Mouse (Mus musculus) cerebellum, adult 11 months (tissue): Measurements from ENCODE around the gene Pim2.
"Not testable (repeated sequence)": the region's sequence is repeated elsewhere in the genome, so short reads cannot be mapped to it uniquely, and the experiment has no call there.

Source experiments
- DNase-seq: peaks from one replicate; pipeline ENCODE4 v3.0.0; 2022

The Pim2 gene

GRCm38 (mm10) chrX:7909242-7909641 is 31.2 kb downstream of the Pim2 start, which contains the start of gene Gm10490:
Gene Gm10490, plus strand, starts transcription at chrX:7909542.
- not testable (repeated sequence) for DNase-seq

GRCm38 (mm10) chrX:7910473-7910872 is 32.4 kb downstream of the Pim2 start:
- no peak for DNase-seq

- DNase-seq = not testable (repeated sequence)
Observed at GRCm38 (mm10) chrX:7915669-7916068, 37.6 kb downstream of the Pim2 start.

GRCm38 (mm10) chrX:7917960-7918359 is 39.9 kb downstream of the Pim2 start:
- not testable (repeated sequence) for DNase-seq

GRCm38 (mm10) chrX:7919601-7920383 is 41.7 kb downstream of the Pim2 start, which contains the start of gene Pcsk1n:
Gene Pcsk1n, plus strand, starts transcription at chrX:7919822.
- peak; percentile 53 for DNase-seq

GRCm38 (mm10) chrX:7922032-7922431 is 44.0 kb downstream of the Pim2 start:
- no peak for DNase-seq

- no peak for DNase-seq
Observed at GRCm38 (mm10) chrX:7926266-7926665, 48.2 kb downstream of the Pim2 start.

GRCm38 (mm10) chrX:7927116-7927515 is 49.1 kb downstream of the Pim2 start:
- DNase-seq = no peak

GRCm38 (mm10) chrX:7928270-7928790 is 50.3 kb downstream of the Pim2 start, which contains the start of gene Eras:
Gene Eras, minus strand, starts transcription at chrX:7928607.
- no peak for DNase-seq
